Mouse (Mus musculus): Measurements from ENCODE around the gene Ypel4.

GRCm38 (mm10) chr2:84703497-84703896 lies 30.4 kb upstream of the Ypel4 start:
- TF ChIP-seq CTCF (IDR thresholded peaks at IDR 0.05; ENCODE audit: insufficient read depth, low read depth, low read length) = no peak
- no peak for TF ChIP-seq POLR2A (IDR thresholded peaks at IDR 0.05; ENCODE audit: insufficient read depth, low read depth, low read length)

All from olfactory bulb, adult 2 months (tissue).